Mouse (Mus musculus) heart, postnatal 0 days (tissue): ENCODE results near the gene Ppp1r13l. TPM values are rescaled to one million over a fixed set of nuclear protein-coding genes. Genes with fewer than 3 reads are reported as not detected.
A peak's percentile ranks its signal among the peaks of the same experiment; 100 is the strongest.

ENCODE experiments used
- ATAC-seq: fragments of 200-750 bp; cut with Nextera tagmentation; 2 replicates; pipeline ENCODE4 v1.8.0; 2017; ENCODE audit warnings: low read depth, moderate number of reproducible peaks, moderate library complexity; ENCODE audit not compliant: insufficient read depth
- DNase-seq: peaks from one replicate; pipeline ENCODE4 v3.0.0-alpha.2; 2016; ENCODE audit warnings: low spot score
- H3K27ac ChIP-seq: fragments of 300-500 bp; sonication (generic); 2 replicates; pipeline ENCODE4 v1.5.1; 2014; ENCODE audit warnings: low read depth, mild to moderate bottlenecking
- H3K27me3 ChIP-seq: fragments of 300-500 bp; sonication (generic); 2 replicates; pipeline ENCODE4 v1.6.1; 2014; ENCODE audit warnings: low read length, mixed read lengths; ENCODE audit not compliant: control insufficient read depth, insufficient read depth
- H3K36me3 ChIP-seq: fragments of 300-500 bp; sonication (generic); replicated peaks from 2 replicates; pipeline ENCODE4 v1.6.1; 2014; ENCODE audit warnings: low read length, mixed read lengths; ENCODE audit not compliant: control insufficient read depth, insufficient read depth
- H3K4me1 ChIP-seq: fragments of 300-500 bp; sonication (generic); 2 replicates; pipeline ENCODE4 v1.6.1; 2014; ENCODE audit warnings: antibody characterized with exemption; ENCODE audit not compliant: control insufficient read depth, insufficient read depth
- H3K4me2 ChIP-seq: fragments of 300-500 bp; sonication (generic); 2 replicates; pipeline ENCODE4 v1.6.1; 2014; ENCODE audit warnings: low read depth, mild to moderate bottlenecking, low read length, moderate library complexity
- H3K4me3 ChIP-seq: fragments of 300-500 bp; sonication (generic); 2 replicates; pipeline ENCODE4 v1.5.1; 2014; ENCODE audit warnings: low read depth, low read length
- H3K9ac ChIP-seq: fragments of 300-500 bp; sonication (generic); replicated peaks from 2 replicates; pipeline ENCODE4 v1.6.1; 2014; ENCODE audit warnings: low read depth, low read length, mixed read lengths
- H3K9me3 ChIP-seq: fragments of 300-500 bp; sonication (generic); replicated peaks from 2 replicates; pipeline ENCODE4 v1.6.1; 2016; ENCODE audit warnings: low read length; ENCODE audit not compliant: control insufficient read depth
- CTCF ChIP-seq: IDR thresholded peaks from 2 replicates; pipeline ENCODE4 v1.5.1; 2016; ENCODE audit warnings: antibody characterized with exemption, control low read depth, low read depth
- EP300 ChIP-seq: IDR thresholded peaks from 2 replicates; pipeline ENCODE4 v1.6.1; 2016; ENCODE audit warnings: antibody characterized with exemption, low read depth
- WGBS: fragments of 180-500 bp; shearing (Covaris S2); extraction: QIAGEN DNeasy Blood & Tissue Kit; methylation state at CpG from one replicate; pipeline ENCODE4 v1.1.7; 2014; 5-methylcytosine and 5-hydroxymethylcytosine counted together
- polyA plus RNA-seq: library from polyadenylated mRNA; unstranded; fragments of >200 nt; fragmentation: Nextera tagmentation; extraction: Ambion mirVana; gene quantifications from 2 replicates; pipeline ENCODE4 v1.2.1, GENCODE M21; 2015
- total RNA-seq: library from RNA; depleted of rRNA; stranded (reverse); fragments of >200 nt; gene quantifications from 2 replicates; pipeline ENCODE4 v1.2.3, GENCODE M21; 2014; ENCODE audit warnings: low replicate concordance

Ppp1r13l gene
- total and polyA plus RNA-seq, 2 experiments from 2014 or later: 11.8 to 12.0 TPM

DNA sequence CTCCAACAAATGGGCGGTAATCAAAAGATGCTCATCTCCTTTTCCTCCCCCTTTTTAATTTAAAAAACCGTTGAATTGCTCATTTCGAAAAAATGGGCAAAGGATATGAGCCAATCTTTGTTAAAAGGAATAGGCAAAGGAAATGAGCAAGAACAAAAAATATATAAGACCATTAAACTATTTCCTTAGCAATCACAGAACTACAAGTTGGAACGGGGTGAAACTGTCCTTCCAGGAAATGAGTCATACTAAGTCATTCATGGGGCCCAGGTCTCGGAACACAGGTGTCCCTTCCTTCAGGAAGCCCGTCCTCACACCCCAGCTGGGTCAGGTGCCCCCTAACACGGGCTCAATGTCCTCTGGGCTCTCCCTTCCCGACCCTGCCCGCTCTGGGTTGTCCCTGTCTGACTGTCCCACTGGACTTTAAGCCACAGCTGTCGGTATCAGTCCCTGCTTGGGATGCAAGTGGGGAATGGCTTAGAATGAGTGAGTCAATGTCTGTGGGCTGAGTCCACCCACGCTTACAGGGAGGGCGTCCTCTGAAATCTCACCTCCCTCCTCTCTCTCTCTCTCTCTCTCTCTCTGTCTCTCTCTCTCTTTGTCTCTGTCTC, 15.2 kb upstream of the Ppp1r13l start, which contains the start of gene Ercc1:
Gene Ercc1, plus strand, starts transcription at position 542 of the 611 bp plus-strand sequence.
- DNase-seq (no peak), ATAC-seq (no peak)
- Histone ChIP-seq H3K4me2 (peak within 1 kb of the TSS; percentile 65), H3K27ac (peak within 1 kb of the TSS; percentile 70), H3K4me3 (peak within 1 kb of the TSS; percentile 75), H3K36me3 (peaks cover 11% of the 10 kb centered on the region; the same call in 1 of the 2 replicates), H3K27me3 (no peaks in the 10 kb centered on the region), H3K4me1 (peaks cover 19% of the 10 kb centered on the region), H3K9ac (peak within 1 kb of the TSS; percentile 53), H3K9me3 (no peaks in the 10 kb centered on the region)
- WGBS: 20% methylated on average over 12 of the region's 12 CpGs
- TF ChIP-seq CTCF: no peak
- TF ChIP-seq EP300: no peak

- peak; percentile 89 for DNase-seq
- H3K4me1 ChIP-seq: peaks cover 19% of the 10 kb centered on the region
- no peaks in the 10 kb centered on the region for H3K27me3 ChIP-seq
- WGBS: under 1% methylated on average over 31 of the region's 31 CpGs
- TF ChIP-seq CTCF (no peak), EP300 (0 out of 2 replicates have a peak, but pooled peaks have one; percentile 22)
- peak overlapping the region; percentile 65 for H3K4me2 ChIP-seq
- peak overlapping the region; percentile 70 for H3K27ac ChIP-seq
- peak overlapping the region; percentile 53 for H3K9ac ChIP-seq
- ATAC-seq: peak; percentile 74
- no peaks in the 10 kb centered on the region for H3K9me3 ChIP-seq
- peak overlapping the region; percentile 75 for H3K4me3 ChIP-seq
- peaks cover 17% of the 10 kb centered on the region for H3K36me3 ChIP-seq
Observed at GRCm38 (mm10) chr7:19344938-19345471, 14.5 kb upstream of the Ppp1r13l start.

DNA sequence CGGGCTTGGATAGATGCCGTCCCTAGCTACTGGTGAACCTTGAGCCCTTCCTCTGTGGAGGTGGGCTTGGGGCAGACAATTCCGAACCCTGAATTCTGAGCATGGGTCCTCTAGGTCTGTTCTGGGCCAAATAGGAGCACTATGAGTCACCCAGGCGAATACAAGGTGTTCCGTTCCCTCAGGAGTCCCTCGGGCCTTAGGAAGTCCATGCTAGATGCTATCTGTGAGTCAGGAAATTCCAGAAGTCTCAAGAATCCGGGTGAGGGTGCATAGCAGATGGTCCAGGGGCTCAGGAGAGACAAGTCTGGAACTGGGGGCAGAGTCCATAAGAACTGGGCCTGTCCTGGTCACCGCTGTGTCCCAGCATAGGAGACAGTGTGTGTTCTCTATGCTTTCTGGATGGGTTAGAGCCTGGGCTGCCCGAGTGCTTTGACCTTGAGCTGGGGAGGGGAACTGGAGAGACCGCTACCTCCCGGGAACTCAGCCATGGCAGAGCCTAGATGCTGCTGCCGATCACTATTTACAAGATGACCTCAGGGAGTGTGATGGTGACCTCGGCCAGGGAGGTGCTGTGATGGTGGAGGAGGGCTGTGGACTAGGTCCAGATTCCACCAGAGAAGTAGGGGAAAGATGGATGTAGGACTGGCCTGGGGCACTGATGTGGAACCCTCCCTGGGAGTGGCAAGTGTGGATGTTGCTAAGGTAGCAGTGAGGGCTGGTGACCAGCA, 10.2 kb upstream of the Ppp1r13l start:
- Histone ChIP-seq H3K4me1 (peaks cover 9% of the 10 kb centered on the region), H3K27me3 (no peaks in the 10 kb centered on the region), H3K9ac (no peak overlapping the region), H3K4me3 (no peak overlapping the region), H3K36me3 (peaks cover 50% of the 10 kb centered on the region), H3K4me2 (no peak overlapping the region), H3K27ac (0 out of 2 replicates have a peak overlapping the region, but pooled peaks have one; percentile 38), H3K9me3 (no peaks in the 10 kb centered on the region)
- TF ChIP-seq EP300 (no peak), CTCF (no peak)
- no peak for ATAC-seq
- WGBS: 66% methylated on average over 13 of the region's 13 CpGs
- DNase-seq: no peak

DNA sequence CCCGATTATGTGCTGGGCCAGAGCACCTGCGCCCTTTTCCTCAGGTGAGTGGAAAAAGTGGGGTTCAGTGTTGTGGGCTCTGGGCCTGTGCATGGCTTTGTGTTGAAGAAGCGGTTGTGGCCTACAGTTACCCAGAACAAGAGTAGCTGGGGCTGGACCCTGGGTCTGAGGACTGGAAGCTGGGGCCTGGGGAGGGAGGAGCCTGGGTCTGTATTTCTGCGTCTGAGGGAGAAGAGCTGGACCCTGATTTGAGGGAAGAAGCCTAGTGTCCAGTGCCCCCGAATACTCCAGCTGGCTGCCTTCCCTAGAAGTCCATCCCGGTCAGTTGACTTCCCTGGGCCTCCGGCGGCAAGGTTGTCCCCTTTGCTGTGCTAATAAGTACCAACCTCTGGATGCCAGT, 9.3 kb upstream of the Ppp1r13l start:
- Histone ChIP-seq H3K27ac (no peak overlapping the region), H3K4me1 (peaks cover 7% of the 10 kb centered on the region), H3K9ac (no peak overlapping the region), H3K27me3 (no peaks in the 10 kb centered on the region), H3K36me3 (peaks cover 59% of the 10 kb centered on the region), H3K9me3 (no peaks in the 10 kb centered on the region), H3K4me3 (no peak overlapping the region), H3K4me2 (no peak overlapping the region)
- 90% methylated on average over 8 of the region's 8 CpGs for WGBS
- no peak for TF ChIP-seq EP300
- no peak for TF ChIP-seq CTCF
- no peak for DNase-seq
- ATAC-seq: no peak

DNA sequence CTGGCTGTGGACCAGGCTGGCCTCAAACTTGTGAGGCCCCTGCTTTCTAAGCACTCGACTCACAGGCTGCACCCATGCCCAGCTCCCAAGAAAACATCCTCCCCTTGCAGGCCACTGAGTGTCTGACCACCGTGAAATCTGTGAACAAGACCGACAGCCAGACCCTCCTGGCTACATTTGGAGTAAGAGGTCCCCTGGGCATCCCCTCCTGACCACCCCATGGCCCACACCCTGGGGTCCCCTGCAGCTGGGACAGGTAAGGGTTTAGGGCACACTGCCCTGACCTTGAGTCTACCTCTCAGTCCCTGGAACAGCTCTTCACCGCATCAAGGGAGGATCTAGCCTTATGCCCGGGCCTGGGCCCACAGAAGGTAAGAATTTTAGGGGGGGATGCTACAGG, 4.6 kb upstream of the Ppp1r13l start:
- no peak for DNase-seq
- Histone ChIP-seq H3K9ac (no peak overlapping the region), H3K4me1 (peaks cover 8% of the 10 kb centered on the region), H3K36me3 (peaks cover 51% of the 10 kb centered on the region), H3K27ac (no peak overlapping the region), H3K27me3 (no peaks in the 10 kb centered on the region), H3K9me3 (no peaks in the 10 kb centered on the region), H3K4me3 (no peak overlapping the region), H3K4me2 (no peak overlapping the region)
- ATAC-seq: no peak
- TF ChIP-seq CTCF (no peak), EP300 (no peak)
- 82% methylated on average over 5 of the region's 5 CpGs for WGBS
